Mouse (Mus musculus): ENCODE results near the gene Gm4922. TPM values are rescaled to one million over a fixed set of nuclear protein-coding genes. Genes with fewer than 3 reads are reported as not detected.

Gm4922 gene
- polyA plus RNA-seq, 1 experiment from 2014 or later = 0.08 TPM

DNA sequence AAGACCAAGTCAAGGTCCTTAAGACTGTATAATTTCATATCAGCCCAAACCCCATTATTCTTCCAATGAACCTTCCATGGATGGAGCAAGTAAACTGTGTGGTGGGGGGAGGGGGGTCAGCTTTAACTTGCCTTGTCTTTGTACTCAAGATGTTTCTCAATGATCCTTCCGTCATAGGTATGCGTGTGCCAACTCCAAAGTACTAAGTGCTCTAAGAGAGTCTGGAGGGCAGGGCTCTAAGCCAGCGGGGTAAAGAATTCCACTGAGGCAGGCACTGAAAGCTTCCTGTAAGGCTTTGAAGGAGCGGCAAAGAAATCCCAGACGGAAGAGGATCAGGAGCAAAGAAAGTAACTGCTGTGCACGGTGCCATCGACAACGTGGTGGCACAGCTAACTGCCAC lies 45.6 kb downstream of the Gm4922 start:
- Histone ChIP-seq H3K27me3 (replicated peaks; ENCODE audit: control insufficient read depth, insufficient read depth, low read length) (no peaks in the 10 kb centered on the region), H3K27ac (ENCODE audit: low read depth, low read length) (no peak overlapping the region), H3K4me1 (replicated peaks; ENCODE audit: control insufficient read depth, insufficient read depth, low read length) (no peaks in the 10 kb centered on the region), H3K4me3 (ENCODE audit: low read depth, low read length) (no peak overlapping the region), H3K4me2 (replicated peaks; ENCODE audit: low read depth) (no peak overlapping the region), H3K9me3 (ENCODE audit: control insufficient read depth) (no peaks in the 10 kb centered on the region), H3K36me3 (ENCODE audit: control insufficient read depth, insufficient read depth) (no peaks in the 10 kb centered on the region), H3K9ac (ENCODE audit: low read depth, low read length) (no peak overlapping the region)
- ATAC-seq = no peak
- WGBS = 92% methylated on average over 8 of the region's 8 CpGs
- no peak for TF ChIP-seq CTCF (IDR thresholded peaks at IDR 0.05; ENCODE audit: low read depth)

Other genes with a start within 250 kb of the Gm4922 start
- 3.6 and 4.0 TPM in 2 replicates for gene Hebp2, start 240.7 kb downstream of the Gm4922 start, polyA plus RNA-seq (2015; fragmentation: Nextera tagmentation; extraction: Ambion mirVana)
- 1.5 and 1.6 TPM in 2 replicates for gene Arfgef3, start 42.8 kb downstream of the Gm4922 start, polyA plus RNA-seq (2015; fragmentation: Nextera tagmentation; extraction: Ambion mirVana)
- gene Perp, start 58.2 kb upstream of the Gm4922 start, polyA plus RNA-seq (2015; fragmentation: Nextera tagmentation; extraction: Ambion mirVana) = 223 and 244 TPM in 2 replicates
- 3.3 and 3.7 TPM in 2 replicates for gene Tnfaip3, start 228.9 kb upstream of the Gm4922 start, polyA plus RNA-seq (2015; fragmentation: Nextera tagmentation; extraction: Ambion mirVana)